Mouse (Mus musculus) lung, postnatal 4 days (tissue): ENCODE measurements around the gene Map3k4.
"Not testable (repeated sequence)": the region's sequence is repeated elsewhere in the genome, so short reads cannot be mapped to it uniquely, and the experiment has no call there.

ENCODE experiments used
- DNase-seq, 2 experiments: peaks; one replicate each; pipeline ENCODE4 v3.0.0; 2021

Map3k4 gene

DNA sequence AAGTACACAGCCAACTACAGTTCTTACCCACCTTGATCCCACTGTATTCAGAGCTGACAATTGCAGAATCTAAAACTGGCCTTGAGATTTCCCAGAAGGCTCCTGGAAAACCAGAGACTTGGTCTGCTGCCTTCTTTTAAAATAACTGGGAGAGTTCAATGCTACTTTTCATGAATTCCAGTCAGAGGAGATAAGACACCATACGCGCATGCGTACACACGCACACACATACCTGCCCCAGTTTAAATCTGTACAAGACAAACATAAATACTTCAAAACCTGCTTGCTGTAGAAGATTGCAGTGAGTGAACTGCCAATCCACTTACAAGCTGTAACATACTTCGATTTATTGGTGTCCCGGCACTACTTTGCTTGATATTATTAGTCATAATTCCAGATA is 13.9 kb downstream of the Map3k4 start:
- DNase-seq: no peak

DNA sequence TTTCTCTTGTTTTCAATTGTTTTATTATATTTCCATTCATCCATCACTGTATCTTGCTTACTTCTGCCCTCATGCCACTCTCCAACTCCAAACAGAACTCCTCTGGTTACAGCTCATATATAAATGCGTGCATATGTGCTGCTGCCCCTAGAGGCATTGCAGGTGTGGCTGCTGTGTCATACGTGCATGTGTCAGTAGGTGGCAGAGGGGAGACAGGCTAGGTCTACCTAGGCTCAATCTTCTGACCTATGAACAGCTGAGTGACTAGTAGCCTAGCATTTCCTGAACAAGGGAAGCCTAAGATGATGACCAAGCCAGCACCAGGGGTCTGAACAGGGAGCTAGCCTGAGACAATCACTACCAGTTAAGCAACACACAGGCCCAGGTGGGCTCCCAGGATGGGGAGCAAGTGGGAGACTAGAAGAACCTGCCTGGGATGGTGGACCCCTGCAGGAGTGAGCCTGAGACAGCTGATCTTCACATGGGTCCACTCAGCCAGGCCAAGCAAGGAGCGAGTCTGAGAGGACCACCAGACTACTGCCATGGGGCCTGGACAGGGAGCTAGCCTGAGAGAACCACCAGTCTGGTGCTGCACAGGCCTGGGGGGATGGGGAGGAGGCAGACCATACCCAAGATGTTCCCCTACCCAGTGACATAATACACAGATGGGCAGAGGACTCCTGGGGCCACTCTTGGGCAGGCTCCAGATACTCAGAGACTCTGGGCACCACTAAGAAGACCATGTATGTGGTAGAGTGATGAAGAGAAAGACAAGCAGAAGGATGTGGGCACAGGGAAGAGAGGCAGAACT is 17.5 kb downstream of the Map3k4 start:
- peak; percentile 52 to 69 for DNase-seq

DNA sequence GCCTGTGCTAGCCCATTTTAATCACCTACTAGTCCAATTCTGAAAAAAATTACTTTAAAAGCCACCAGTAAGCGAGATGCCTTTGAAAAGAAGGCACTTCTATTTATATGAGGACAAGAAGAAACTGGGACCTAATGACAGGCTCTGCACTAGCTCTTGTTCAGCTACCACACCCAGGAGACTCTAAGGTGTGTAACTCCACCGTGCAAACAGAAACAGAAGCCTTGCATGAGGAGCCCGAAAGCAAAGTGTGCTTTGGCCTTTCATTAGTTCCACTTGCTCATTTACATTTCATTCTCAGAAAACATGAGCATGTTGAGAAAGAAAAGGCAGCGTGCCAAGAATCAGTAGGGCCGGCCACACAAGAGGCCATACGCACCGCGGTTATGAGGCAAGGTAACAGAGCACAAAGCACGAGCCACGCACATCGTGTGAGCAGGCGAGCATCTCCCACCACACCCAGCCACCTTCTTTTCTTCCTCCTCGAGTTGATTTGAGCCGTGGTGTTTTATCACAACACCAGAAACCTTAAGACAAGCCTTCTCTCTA is 18.4 kb downstream of the Map3k4 start:
- DNase-seq: peak; percentile 54 to 61

DNA sequence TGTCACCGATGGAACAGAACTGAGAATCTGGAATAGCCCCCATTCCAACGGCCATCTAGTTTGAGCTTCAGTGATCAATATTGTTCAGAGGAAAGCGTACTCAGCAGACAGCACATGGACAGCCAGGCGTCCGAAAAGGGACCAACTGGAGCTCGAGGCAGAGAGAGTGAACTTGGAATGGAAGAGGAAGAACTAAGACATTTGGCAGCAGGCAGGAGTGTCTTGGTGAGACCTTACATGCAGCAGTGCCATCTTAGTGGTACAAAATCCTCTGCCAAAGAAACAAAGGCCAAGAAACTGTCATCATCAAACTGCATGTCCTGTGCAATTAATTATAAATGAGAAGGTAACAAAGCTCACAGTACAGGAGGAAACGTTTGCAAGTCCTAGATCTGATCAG is 19.2 kb downstream of the Map3k4 start:
- no peak for DNase-seq

DNA sequence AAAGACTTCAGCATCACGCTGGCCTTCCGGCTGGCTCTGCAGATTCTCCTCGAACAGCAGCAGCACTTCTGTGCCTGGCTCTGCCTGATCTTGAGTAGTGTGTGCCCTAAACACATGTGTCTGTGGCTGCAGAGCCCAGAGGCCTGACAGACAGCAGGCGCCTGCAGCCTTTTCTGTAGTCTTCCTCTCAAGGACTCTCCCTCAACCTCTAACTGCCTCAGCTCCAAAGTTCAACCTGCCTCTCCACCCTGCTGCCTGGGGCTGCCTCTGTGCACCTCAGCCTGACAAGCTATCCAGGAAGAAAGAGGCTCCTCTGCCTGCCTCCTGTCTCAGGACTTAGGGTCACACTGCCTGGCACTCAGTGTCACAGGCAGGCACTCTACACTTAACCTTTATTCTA is 20.6 kb downstream of the Map3k4 start:
- no peak for DNase-seq

DNA sequence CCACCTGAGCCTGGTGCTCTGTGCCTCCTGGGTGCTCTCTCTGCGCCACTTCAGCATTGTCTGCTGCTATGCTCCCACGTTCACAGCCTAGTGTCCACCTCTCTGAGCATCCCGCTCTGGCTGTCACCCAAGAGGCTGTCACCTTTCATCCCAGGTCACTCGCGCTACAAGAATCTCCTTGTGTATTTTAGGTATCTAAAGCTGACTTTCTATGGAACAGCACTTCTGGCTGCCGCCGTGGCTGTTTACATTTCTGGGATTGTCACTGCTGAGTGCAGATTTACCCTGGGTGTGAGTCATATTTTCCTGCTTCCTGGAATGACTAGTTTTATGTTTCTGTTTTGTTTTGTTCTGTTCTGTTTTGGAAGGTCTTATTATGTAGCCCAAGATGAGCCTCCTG is 21.3 kb downstream of the Map3k4 start:
- no peak for DNase-seq

DNA sequence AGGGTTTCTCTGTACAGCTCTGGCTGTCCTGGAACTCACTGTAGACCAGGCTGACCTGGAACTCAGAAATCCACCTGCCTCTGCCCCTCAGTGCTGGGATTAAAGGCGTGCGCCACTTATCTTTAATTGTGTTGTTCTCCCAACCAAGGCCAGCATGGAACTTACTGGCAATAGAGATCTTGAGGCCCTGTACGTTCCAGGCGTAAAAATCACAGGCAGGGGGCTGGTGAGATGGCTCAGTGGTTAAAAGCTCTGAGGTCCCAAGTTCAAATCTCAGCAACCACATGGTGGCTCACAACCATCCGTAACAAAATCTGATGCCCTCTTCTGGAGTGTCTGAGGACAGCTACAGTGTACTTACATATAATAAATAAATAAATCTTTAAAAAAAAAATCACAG is 22.7 kb downstream of the Map3k4 start:
- not testable (repeated sequence) for DNase-seq

DNA sequence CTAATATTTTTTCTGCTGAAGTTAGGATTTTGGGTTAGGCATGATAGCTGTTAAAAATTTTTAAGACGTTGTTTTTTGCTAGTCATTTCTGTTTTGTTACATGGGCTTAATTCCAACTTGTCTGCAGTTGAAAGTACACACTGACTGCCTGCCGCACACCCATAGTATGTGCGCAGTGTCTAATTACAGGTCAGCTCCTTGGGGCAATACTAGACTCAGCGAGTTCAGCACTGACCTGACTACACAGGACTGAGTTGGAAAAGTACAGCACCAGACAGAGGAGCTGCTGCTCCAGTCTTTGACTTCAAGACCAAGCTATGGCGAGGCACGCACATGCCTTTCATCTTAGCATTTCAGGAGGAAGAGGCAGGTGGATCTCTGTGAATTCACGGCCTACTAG is 24.2 kb downstream of the Map3k4 start:
- DNase-seq: no peak

DNA sequence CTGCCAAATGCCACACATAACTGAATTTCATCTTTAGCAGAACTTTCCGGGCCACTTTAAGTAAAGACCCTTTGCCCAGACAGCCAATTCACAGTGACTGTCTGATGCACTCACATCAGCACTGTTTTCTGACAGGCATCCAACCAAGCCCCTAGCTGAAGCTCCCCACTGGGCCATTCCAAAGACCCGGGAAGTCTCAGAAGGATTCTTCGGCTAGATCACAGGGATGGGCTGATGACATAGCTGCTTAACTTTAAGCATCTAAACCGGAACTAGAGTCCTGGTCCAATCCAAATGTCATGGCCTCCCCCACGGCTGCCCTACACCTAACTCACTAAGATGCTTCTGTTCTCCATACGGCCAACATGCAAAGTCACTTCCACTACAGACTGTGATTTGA is 25.0 kb downstream of the Map3k4 start:
- no peak for DNase-seq

DNA sequence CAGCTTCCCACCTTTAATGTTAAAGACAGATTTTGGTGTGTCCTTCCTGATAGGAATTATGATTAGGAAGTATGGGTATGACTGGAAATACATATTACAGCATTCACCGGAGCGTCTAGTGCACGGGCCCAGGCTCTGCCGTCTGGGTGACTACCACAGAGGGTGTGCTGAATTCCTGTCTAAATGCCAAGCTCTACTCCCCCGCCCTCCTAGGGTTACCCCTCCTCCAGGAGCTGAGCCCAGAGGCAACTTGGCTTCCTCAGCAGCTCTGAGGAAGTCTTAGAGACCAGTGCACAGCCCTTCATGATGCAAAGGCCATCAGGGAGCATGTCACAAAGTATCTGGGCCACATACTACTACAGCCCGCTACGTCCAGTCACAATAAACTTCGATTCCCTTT is 25.7 kb downstream of the Map3k4 start:
- DNase-seq: peak in 1 of 2 experiments; percentile 29

DNA sequence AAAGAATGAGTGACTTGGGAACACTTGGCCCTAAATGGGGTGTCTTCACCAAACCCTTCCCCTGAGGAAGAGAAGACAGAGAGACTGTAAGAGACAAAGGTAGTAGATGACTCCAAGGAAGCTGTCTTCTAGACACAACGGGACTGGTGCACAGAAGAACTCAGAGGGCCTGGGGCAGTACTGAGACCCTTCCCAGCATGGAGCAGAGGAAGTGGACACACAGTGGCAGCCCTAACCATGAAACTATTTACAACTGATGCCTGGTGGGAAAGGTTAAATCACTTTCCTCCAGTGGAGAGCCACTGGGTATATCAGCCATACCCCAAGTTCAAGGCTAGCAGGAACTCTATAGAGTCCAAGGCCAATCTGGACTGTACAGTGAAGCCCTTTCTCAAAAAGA is 26.2 kb downstream of the Map3k4 start:
- DNase-seq: no peak

DNA sequence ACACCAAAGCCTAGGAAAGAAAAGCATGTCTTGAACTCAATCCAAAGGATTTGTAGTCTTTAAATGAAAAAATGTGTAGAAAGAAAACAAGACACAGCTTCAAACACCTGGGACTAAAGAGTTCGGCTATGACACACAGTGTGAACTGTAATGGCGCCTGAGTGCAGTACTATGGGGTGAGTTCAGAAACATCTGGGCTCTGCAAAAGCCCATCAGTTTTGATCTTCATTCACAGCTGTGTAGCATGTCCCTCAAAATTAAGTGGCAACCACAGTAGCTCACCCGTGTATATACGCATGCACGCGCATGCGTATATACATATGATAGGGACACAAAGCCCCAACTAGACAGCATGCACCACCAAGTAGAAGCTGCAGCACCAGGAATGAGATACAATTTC is 27.4 kb downstream of the Map3k4 start:
- DNase-seq: no peak

DNA sequence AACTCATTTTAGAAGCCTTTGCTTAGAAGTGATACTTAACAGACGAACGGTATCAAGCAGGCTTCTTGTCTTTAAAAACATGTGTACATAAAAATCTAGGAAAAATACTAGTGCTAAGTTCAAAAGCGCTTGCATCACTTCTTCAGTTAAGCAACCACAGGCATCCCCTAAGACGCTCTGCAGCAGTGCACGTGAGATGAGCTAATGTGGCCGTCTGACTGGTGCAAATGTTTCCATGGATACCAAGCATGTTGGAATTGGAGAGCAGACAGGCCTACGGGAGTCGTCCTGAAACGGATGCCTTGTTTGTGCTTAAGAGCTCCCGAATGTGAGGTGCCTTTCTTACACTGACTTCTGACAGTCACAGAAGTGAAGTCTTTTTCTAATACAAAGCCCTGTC is 27.9 kb downstream of the Map3k4 start:
- DNase-seq: peak; percentile 53 to 74

DNA sequence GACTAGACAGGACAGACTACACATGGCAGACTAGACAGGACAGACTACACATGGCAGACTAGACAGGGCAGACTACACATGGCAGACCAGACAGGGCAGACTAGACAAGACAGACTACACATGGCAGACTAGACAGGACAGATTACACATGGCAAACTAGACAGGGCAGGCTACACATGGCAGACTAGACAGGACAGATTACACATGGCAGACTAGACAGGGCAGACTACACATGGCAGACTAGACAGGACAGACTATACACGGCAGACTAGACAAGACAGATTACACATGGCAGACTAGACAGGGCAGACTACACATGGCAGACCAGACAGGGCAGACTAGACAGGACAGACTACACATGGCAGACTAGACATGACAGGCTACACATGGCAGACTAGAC is 28.8 kb downstream of the Map3k4 start:
- DNase-seq: not testable (repeated sequence)

DNA sequence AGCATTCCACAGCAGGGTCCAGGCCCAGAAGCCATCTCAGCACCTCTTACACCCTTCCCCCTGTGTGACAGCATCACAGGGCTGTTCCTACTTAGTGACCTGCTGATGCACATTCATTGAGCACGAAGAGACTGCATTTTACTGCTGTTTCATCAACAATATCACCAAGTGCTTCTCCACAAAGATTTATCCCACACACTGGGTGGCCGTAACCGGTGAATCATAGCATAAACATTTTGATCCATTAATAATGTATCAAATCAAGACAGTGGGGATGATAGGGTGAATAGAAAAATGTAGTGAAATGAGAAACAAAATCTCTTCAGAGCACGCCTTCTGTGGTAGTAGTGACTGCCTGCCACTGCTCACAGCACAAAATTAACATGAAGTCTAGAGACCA is 29.7 kb downstream of the Map3k4 start:
- DNase-seq: no peak

DNA sequence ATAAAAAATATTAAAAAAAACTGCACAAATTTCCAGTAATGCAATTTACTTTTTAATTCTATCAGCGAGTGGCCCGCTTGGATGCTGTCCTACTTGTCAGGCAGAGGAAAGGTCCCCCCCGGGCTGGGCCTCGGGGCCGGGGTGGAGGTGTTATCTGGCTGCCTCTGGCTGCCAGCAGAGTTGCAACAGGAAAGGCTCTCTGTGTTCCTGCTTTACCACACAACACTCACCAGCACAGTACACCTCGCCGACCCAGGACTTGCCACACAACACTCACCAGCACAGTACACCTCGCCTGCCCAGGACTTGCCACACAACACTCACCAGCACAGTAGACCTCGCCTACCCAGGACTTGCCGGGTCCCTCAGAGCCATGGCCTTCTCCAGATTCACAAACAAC is 38.8 kb downstream of the Map3k4 start:
- DNase-seq: no peak

DNA sequence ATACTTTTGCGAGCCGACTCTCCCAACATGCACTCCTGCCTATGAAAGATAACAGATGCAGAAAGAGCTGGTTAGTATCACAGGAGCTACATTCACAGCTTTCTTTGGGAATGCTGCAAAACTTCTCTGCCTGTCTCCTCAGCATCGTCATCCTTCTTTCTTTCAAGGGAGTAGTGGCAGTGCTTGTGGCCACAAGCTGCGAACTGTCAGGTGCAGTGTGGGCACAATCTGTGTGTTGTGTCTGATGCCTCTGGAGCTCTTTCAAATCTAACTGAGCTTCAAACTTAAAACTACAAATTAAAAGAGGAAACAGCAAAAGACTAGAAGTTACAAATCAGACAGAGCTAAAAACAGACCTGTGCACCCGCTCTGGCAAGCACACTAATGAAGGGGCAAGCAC is 40.5 kb downstream of the Map3k4 start:
- no peak for DNase-seq

DNA sequence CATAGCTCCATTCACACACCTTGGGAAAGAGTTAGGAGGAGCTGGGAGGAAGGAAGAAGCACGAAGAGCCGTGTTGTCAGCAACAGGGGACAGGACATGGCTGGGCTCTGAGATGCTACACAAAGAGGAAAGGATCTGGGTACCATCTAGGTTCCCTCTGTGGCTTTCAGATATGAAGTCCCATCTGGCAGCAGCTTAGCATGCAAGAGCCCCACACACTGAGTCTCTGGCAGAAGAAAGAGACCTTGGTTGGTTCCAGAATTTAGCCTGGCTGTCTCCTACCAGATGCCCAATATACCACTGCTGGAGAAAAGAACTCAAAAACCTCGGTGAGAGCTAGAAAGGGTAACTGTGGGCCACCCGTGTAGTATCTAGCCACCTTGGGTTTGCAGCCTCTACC is 41.3 kb downstream of the Map3k4 start:
- no peak for DNase-seq

DNA sequence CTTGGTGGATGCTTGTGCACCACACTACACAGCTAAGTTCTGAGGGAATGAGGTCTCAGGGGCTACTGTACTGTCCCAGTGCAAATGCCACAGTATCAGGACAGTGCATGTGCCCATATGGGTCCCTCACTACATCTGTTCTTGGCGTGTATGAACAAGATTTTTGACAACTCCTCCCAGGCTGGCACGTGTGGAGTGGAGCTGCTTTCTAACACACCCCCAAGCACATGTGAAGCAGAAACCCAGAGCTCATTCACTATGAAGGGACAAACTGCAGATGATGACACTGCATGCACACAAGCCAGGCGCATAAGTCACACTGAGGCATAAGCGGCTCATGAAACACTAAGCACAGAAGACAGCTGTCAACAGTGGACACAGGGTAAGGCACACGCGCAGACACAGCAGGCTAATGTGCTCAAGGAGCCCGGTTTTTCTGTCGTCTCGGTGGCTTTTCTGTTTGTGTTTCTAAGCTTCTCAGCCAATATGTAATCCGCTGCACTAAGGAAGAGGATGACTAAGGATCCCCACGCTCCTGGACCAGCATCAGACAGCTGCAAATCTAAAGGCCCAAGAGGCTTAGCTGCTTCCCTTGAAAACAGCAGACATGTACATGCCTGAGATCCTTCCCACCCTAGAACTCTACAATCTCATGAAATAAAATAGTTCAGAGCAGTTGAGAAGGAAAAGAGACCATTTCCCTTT is 41.9 kb downstream of the Map3k4 start:
- no peak for DNase-seq

DNA sequence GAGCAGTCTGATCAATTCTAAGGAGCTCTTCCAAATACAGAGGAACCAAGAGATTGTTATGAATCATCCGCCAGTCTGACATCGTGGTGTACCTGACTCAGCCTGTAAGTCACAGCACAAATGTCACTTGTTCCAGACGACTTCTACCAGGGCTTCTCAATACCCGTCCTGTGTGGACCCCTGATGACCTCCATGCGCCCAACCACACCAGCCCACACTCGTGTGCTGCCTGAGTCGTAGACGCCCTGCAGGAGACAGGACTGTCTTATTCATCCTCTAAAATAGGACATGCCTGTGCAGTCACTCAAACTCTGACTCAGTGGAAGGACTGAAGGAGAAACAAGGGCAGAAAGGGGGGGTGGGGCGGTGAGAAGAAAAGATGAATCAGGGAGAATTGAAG is 42.8 kb downstream of the Map3k4 start:
- no peak for DNase-seq

DNA sequence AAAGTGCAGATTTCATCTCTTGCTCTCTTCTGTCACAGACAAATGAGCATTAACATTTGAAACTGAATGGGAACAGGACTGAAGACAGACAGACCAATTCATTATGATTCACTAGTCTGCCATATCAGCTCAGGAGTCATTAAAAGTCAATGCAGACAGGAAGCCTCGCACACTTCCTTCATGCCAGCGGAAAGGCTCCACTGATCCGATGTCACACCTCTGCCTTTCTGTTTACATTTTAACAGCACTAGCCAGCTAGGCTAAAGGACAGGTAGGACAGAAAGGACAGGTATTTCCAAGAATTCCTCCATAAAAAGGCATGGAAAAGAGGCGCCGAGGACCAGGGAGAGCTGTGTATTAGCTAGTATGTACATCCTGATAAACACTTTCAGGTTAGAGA is 45.6 kb downstream of the Map3k4 start:
- no peak for DNase-seq

DNA sequence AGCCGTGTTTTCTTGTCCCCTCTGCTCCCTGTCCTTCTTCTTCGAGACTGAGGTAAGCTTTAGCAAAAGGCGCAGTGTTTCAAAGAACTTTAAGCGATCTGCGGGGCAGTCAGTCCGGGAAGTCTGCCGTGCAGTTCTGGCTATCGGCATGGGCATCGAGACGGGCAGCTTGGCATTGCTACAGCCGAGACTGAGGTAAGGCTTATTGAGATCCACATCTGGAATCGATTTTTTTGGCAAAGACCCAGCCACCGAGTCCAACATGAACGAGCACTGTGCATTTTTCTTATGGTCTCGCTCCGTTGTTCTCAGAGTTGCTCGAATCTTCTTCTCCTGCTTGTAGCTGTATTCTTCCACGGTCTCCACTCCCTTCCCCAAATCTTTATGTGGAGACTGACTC is 46.8 kb downstream of the Map3k4 start:
- no peak for DNase-seq

DNA sequence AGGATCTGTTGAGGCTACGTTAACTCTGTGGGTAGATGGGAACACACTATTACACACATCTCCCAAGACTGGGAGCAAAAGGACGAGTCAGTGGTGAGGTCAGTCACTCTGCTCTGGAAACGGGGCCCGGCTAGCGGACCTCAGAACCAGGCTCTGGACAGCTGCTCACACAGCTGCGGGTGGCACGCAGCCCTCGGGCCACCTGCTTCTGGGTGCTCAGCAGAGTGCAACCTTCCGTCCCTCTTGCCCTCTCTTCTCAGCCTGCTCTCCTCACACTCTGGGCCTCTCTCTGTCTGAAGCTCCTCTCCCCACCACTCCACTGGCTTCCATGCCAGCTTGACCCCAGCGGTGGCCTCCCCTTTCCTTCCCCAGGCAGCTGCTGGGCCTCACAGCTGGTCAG is 50.1 kb downstream of the Map3k4 start:
- no peak for DNase-seq

DNA sequence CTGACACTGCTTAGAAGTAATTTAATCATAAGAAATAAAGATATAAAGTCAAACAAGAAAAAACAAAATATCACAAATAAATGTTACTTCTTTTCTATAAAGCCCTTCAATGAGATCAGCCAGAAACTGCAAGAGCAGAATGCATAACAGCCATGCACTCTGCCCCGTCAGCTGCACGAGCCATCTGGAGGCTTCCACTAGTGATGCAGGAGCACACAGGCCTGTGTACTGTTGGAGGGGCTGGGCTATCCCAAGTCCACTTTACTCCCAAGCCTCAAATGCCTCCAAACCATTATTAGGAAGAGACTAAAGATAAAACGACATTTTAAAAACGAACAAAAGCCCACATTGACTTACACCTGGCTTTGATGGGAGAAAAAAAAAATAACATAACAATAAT is 50.5 kb downstream of the Map3k4 start:
- DNase-seq: no peak
